Mouse (Mus musculus) heart, embryonic 14.5 days (tissue): ENCODE measurements around the gene Pde7b. TPM values are rescaled to one million over a fixed set of nuclear protein-coding genes. Genes with fewer than 3 reads are reported as not detected.

Experiments
- ATAC-seq: fragments of 200-750 bp; cut with Nextera tagmentation; 2 replicates; pipeline ENCODE4 v1.8.0; 2017; ENCODE audit warnings: low read depth, moderate TSS enrichment; ENCODE audit not compliant: insufficient number of reproducible peaks, insufficient read depth, low FRiP score
- H3K27ac ChIP-seq, 2 experiments: fragments of 200-500 bp in 1 of 2; fragments of 300-500 bp in 1 of 2; sonication (generic) in 1 of 2; replicated peaks in 1 of 2; 2 replicates each; pipeline ENCODE4 v1.5.1; 2012 to 2014; ENCODE audit warnings: low read depth in 2 of 2, low read length in 2 of 2, control low read depth in 1 of 2, mild to moderate bottlenecking in 1 of 2, mixed read lengths in 1 of 2; ENCODE audit not compliant: control insufficient read depth in 1 of 2, insufficient read depth in 1 of 2
- H3K27me3 ChIP-seq: fragments of 300-500 bp; sonication (generic); 2 replicates; pipeline ENCODE4 v1.6.1; 2014; ENCODE audit warnings: mild to moderate bottlenecking, low read length, control low read depth; ENCODE audit not compliant: control insufficient read depth, insufficient read depth
- H3K36me3 ChIP-seq: fragments of 300-500 bp; sonication (generic); 2 replicates; pipeline ENCODE4 v1.6.1; 2014; ENCODE audit warnings: mild to moderate bottlenecking, control low read depth, low read length, mixed read lengths; ENCODE audit not compliant: control insufficient read depth, insufficient read depth
- H3K4me1 ChIP-seq, 2 experiments: fragments of 200-500 bp in 1 of 2; fragments of 300-500 bp in 1 of 2; sonication (generic) in 1 of 2; 2 replicates each; pipeline ENCODE4 v1.6.1; 2012 to 2014; ENCODE audit warnings: low read length in 2 of 2, control low read depth in 1 of 2, mixed read lengths in 1 of 2; ENCODE audit not compliant: control insufficient read depth in 2 of 2, insufficient read depth in 2 of 2
- H3K4me2 ChIP-seq: fragments of 300-500 bp; sonication (generic); 2 replicates; pipeline ENCODE4 v1.6.1; 2014; ENCODE audit warnings: mild to moderate bottlenecking, low read length
- H3K4me3 ChIP-seq, 2 experiments: fragments of 200-500 bp in 1 of 2; fragments of 300-500 bp in 1 of 2; sonication (generic) in 1 of 2; 2 replicates each; pipeline ENCODE4 v1.5.1; 2012 to 2014; ENCODE audit warnings: low read length in 2 of 2, mild to moderate bottlenecking in 2 of 2, control low read depth in 1 of 2, low read depth in 1 of 2, moderate library complexity in 1 of 2; ENCODE audit not compliant: control insufficient read depth in 1 of 2, insufficient read depth in 1 of 2
- H3K9ac ChIP-seq: fragments of 300-500 bp; sonication (generic); 2 replicates; pipeline ENCODE4 v1.6.1; 2014; ENCODE audit warnings: mild to moderate bottlenecking, low read length
- H3K9me3 ChIP-seq: fragments of 300-500 bp; sonication (generic); 2 replicates; pipeline ENCODE4 v1.6.1; 2016; ENCODE audit warnings: low read length, control low read depth; ENCODE audit not compliant: control insufficient read depth
- WGBS: fragments of 180-500 bp; shearing (Covaris S2); extraction: QIAGEN DNeasy Blood & Tissue Kit; methylation state at CpG from one replicate; pipeline ENCODE4 v1.1.7; 2014; 5-methylcytosine and 5-hydroxymethylcytosine counted together
- polyA plus RNA-seq: library from polyadenylated mRNA; unstranded; fragments of >200 nt; fragmentation: Nextera tagmentation; extraction: Ambion mirVana; gene quantifications from 2 replicates; pipeline ENCODE4 v1.2.1, GENCODE M21; 2014

The Pde7b gene
- polyA plus RNA-seq, 1 experiment from 2014 or later, result 12.2 TPM

- H3K4me2 ChIP-seq, result peak overlapping the region; percentile 67
- H3K4me3 ChIP-seq, result peak overlapping the region; percentile 33 to 41
- 33% methylated on average over 9 of the region's 9 CpGs for WGBS
- no peaks in the 10 kb centered on the region for H3K9me3 ChIP-seq
- peak overlapping the region; percentile 51 to 78 for H3K27ac ChIP-seq
- no peaks in the 10 kb centered on the region for H3K36me3 ChIP-seq
- H3K4me1 ChIP-seq, result peaks cover 10 to 26% of the 10 kb centered on the region in 2 experiments
- H3K9ac ChIP-seq, result peak overlapping the region; percentile 73
- no peaks in the 10 kb centered on the region for H3K27me3 ChIP-seq
- no peak for ATAC-seq
These were observed 2.0 kb downstream of the Pde7b start for GRCm38 (mm10) chr10:20722651-20723520.

GRCm38 (mm10) chr10:20719201-20719600, 5.7 kb downstream of the Pde7b start:
- peaks cover 2 to 17% of the 10 kb centered on the region in 2 experiments; a peak in 3 of 4 replicates for H3K4me1 ChIP-seq
- H3K4me2 ChIP-seq, result no peak overlapping the region
- H3K9me3 ChIP-seq, result no peaks in the 10 kb centered on the region
- ATAC-seq, result no peak
- H3K27me3 ChIP-seq, result no peaks in the 10 kb centered on the region
- no peak overlapping the region for H3K9ac ChIP-seq
- WGBS, result 84% methylated on average over 2 of the region's 2 CpGs
- no peak overlapping the region for H3K27ac ChIP-seq
- no peak overlapping the region for H3K4me3 ChIP-seq
- no peaks in the 10 kb centered on the region for H3K36me3 ChIP-seq

GRCm38 (mm10) chr10:20700633-20701032, 24.2 kb downstream of the Pde7b start:
- Histone ChIP-seq H3K27ac (no peak overlapping the region), H3K4me3 (no peak overlapping the region), H3K4me1 (peaks cover 3 to 8% of the 10 kb centered on the region in 2 experiments; a peak in 3 of 4 replicates), H3K9ac (no peak overlapping the region), H3K27me3 (no peaks in the 10 kb centered on the region), H3K36me3 (no peaks in the 10 kb centered on the region), H3K9me3 (no peaks in the 10 kb centered on the region), H3K4me2 (no peak overlapping the region)
- WGBS, result 41% methylated on average over 7 of the region's 7 CpGs
- no peak; the same call in 1 of the 2 replicates for ATAC-seq

GRCm38 (mm10) chr10:20699874-20700273, 25.0 kb downstream of the Pde7b start:
- Histone ChIP-seq H3K9ac (no peak overlapping the region), H3K4me2 (no peak overlapping the region), H3K27me3 (no peaks in the 10 kb centered on the region), H3K36me3 (no peaks in the 10 kb centered on the region), H3K9me3 (no peaks in the 10 kb centered on the region), H3K4me1 (peaks cover 7 to 10% of the 10 kb centered on the region in 2 experiments; a peak in 3 of 4 replicates), H3K27ac (no peak overlapping the region), H3K4me3 (no peak overlapping the region)
- no peak for ATAC-seq
- WGBS, result 85% methylated on average over 9 of the region's 9 CpGs

GRCm38 (mm10) chr10:20695637-20696036, 29.2 kb downstream of the Pde7b start:
- Histone ChIP-seq H3K27me3 (no peaks in the 10 kb centered on the region), H3K36me3 (no peaks in the 10 kb centered on the region), H3K4me2 (no peak overlapping the region), H3K9ac (no peak overlapping the region), H3K27ac (peak overlapping the region; percentile 4 to 34; a peak in 3 of 4 replicates), H3K4me3 (no peak overlapping the region), H3K4me1 (peaks cover 7% of the 10 kb centered on the region in 2 experiments; a peak in 3 of 4 replicates), H3K9me3 (no peaks in the 10 kb centered on the region)
- 42% methylated on average over 11 of the region's 11 CpGs for WGBS
- ATAC-seq, result no peak

- no peak overlapping the region for H3K27ac ChIP-seq
- H3K9me3 ChIP-seq, result no peaks in the 10 kb centered on the region
- H3K9ac ChIP-seq, result no peak overlapping the region
- H3K4me1 ChIP-seq, result peaks cover 0 to under 1% of the 10 kb centered on the region in 2 experiments; a peak in 2 of 4 replicates
- WGBS, result 77% methylated on average over 9 of the region's 9 CpGs
- no peaks in the 10 kb centered on the region for H3K36me3 ChIP-seq
- H3K4me3 ChIP-seq, result no peak overlapping the region
- no peak overlapping the region for H3K4me2 ChIP-seq
- H3K27me3 ChIP-seq, result no peaks in the 10 kb centered on the region
- no peak for ATAC-seq
These were observed 34.9 kb downstream of the Pde7b start for GRCm38 (mm10) chr10:20690002-20690401.

- WGBS, result 90% methylated on average over 2 of the region's 2 CpGs
- Histone ChIP-seq H3K4me3 (no peak overlapping the region), H3K9me3 (no peaks in the 10 kb centered on the region), H3K9ac (no peak overlapping the region), H3K4me1 (no peaks in the 10 kb centered on the region), H3K27me3 (no peaks in the 10 kb centered on the region), H3K4me2 (no peak overlapping the region), H3K27ac (no peak overlapping the region), H3K36me3 (no peaks in the 10 kb centered on the region)
- no peak for ATAC-seq
These were observed 40.7 kb downstream of the Pde7b start for GRCm38 (mm10) chr10:20684151-20684550.
